Mouse (Mus musculus) lung, adult 2 months (tissue): ENCODE results near the gene Sun1.

Experiments used
- CTCF ChIP-seq: fragments of 200-500 bp; IDR thresholded peaks from 2 replicates; pipeline ENCODE4 v1.5.1; 2011; ENCODE audit warnings: mild to moderate bottlenecking, low read length, control low read depth; ENCODE audit not compliant: insufficient read depth
- POLR2A ChIP-seq: fragments of 200-500 bp; IDR thresholded peaks from 2 replicates; pipeline ENCODE4 v1.6.1; 2011; ENCODE audit warnings: low read depth, mild to moderate bottlenecking, control low read depth, low read length, borderline replicate concordance; ENCODE audit errors: extremely low read depth

DNA sequence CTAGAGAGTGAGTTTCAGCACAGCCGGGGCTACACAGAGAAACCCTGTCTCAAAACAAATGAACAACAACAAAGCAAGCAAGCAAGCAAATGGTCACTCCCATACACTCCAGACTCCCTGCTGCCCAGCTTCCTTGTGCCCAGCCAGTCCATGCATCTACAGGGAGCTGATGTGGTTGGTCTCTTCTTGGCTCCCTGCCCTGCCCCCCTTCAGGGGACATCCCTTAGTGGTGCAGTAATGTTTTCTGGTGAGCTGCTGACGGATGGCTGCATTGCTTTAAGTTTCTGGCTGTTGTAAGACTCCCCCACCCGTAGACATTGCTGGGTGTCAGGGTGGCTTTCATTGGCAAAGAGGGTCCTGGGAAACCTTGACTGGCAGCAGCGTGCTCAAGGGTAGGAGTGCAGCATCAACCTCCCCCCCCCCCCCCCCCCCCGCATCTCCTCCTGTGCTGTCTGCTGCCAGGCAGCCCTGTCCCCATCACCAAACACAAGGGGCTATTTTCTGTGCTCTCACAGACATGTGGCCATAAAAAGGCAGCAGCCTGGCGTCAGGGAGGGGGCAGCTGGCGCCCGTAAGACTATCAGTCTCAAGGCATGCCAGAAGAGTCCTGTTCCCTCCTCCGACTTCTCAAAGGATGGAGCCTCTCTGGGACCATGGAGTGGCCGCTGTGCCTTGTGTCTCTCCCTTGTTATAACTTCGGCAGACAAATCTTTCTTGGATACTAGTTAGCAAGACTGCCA is 81.1 kb downstream of the Sun1 start:
- no peak for TF ChIP-seq CTCF
- TF ChIP-seq POLR2A = no peak
